Mouse (Mus musculus) forebrain, embryonic 10.5 days (tissue): ENCODE results near the gene Clk3. TPM values are rescaled to one million over a fixed set of nuclear protein-coding genes. Genes with fewer than 3 reads are reported as not detected.

Source experiments
- DNase-seq: peaks from one replicate; pipeline ENCODE4 v3.0.0-alpha.2; 2017; ENCODE audit warnings: low spot score; ENCODE audit errors: extremely low spot score
- H3K27ac ChIP-seq: fragments of 300-500 bp; sonication (generic); 2 replicates; pipeline ENCODE4 v1.5.1; 2016; ENCODE audit warnings: mild to moderate bottlenecking
- H3K27me3 ChIP-seq: fragments of 300-500 bp; sonication (generic); 2 replicates; pipeline ENCODE4 v1.6.1; 2016; ENCODE audit warnings: mild to moderate bottlenecking; ENCODE audit not compliant: poor library complexity, severe bottlenecking
- H3K36me3 ChIP-seq: fragments of 300-500 bp; sonication (generic); replicated peaks from 2 replicates; pipeline ENCODE4 v1.6.1; 2016; ENCODE audit warnings: mild to moderate bottlenecking, moderate library complexity
- H3K4me1 ChIP-seq: fragments of 300-500 bp; sonication (generic); 2 replicates; pipeline ENCODE4 v1.6.1; 2016
- H3K4me3 ChIP-seq: fragments of 300-500 bp; sonication (generic); 2 replicates; pipeline ENCODE4 v1.5.1; 2016; ENCODE audit warnings: mild to moderate bottlenecking, moderate library complexity
- H3K9me3 ChIP-seq: fragments of 300-500 bp; sonication (generic); 2 replicates; pipeline ENCODE4 v1.6.1; 2016; ENCODE audit warnings: mild to moderate bottlenecking, moderate library complexity
- WGBS: fragments of 180-500 bp; shearing (Covaris S2); methylation state at CpG from one replicate; pipeline ENCODE4 v1.1.7; 2016; 5-methylcytosine and 5-hydroxymethylcytosine counted together
- polyA plus RNA-seq: library from polyadenylated mRNA; unstranded; fragments of >200 nt; fragmentation: Nextera tagmentation; extraction: Ambion mirVana; gene quantifications from 2 replicates; pipeline ENCODE4 v1.2.1, GENCODE M21; 2016

The Clk3 gene
- polyA plus RNA-seq, 1 experiment from 2014 or later, result 95.1 TPM

- H3K4me1 ChIP-seq, result peaks cover 48% of the 10 kb centered on the region
- H3K27ac ChIP-seq, result peak overlapping the region; percentile 99
These were observed 771 bp upstream of the Clk3 start for GRCm38 (mm10) chr9:57766431-57766830.

DNA sequence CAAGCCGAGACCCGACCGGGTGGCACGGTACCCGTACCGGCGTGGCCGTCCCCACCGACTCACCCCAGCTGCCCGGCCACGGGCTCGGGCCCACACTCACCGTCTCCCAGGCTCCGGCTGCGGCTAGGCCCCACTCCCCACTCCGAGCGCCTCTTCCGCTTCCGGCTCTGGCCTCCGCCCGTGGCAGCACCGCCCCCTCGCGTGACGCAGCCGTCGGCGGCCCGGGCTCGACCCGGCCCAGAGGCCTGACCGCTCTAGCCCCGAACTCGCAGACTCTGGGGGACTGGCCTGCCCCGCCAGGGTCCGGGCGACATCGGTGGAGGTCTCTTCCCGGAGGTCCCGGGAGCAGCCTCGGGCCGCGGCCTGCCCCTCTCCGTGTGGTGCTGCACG is 691 bp downstream of the Clk3 start:
- WGBS, result under 1% methylated on average over 38 of the region's 45 CpGs
- DNase-seq, result peak; percentile 93
- H3K4me1 ChIP-seq, result peaks cover 48% of the 10 kb centered on the region
- 0 out of 2 replicates have a peak, but pooled peaks cover 7% of the 10 kb centered on the region for H3K27me3 ChIP-seq
- peak overlapping the region; percentile 99 for H3K27ac ChIP-seq
- H3K9me3 ChIP-seq, result no peaks in the 10 kb centered on the region
- H3K36me3 ChIP-seq, result peaks cover 20% of the 10 kb centered on the region
- H3K4me3 ChIP-seq, result peak overlapping the region; percentile 95

More at GRCm38 (mm10) chr9:57766431-57766830, 771 bp upstream of the Clk3 start:
- WGBS, result 49% methylated on average over 6 of the region's 6 CpGs
- H3K9me3 ChIP-seq, result no peaks in the 10 kb centered on the region
- DNase-seq, result no peak
- peak overlapping the region; percentile 95 for H3K4me3 ChIP-seq
- peaks cover 5% of the 10 kb centered on the region for H3K36me3 ChIP-seq
- 0 out of 2 replicates have a peak, but pooled peaks cover 7% of the 10 kb centered on the region for H3K27me3 ChIP-seq

- WGBS, result under 1% methylated on average over 57 of the region's 57 CpGs
- Histone ChIP-seq H3K36me3 (peaks cover 26% of the 10 kb centered on the region), H3K27ac (peak overlapping the region; percentile 99), H3K4me3 (peak overlapping the region; percentile 95), H3K4me1 (peaks cover 48% of the 10 kb centered on the region), H3K27me3 (0 out of 2 replicates have a peak, but pooled peaks cover 7% of the 10 kb centered on the region), H3K9me3 (no peaks in the 10 kb centered on the region)
- peak; percentile 30 for DNase-seq
These were observed 1.3 kb downstream of the Clk3 start for GRCm38 (mm10) chr9:57764147-57764973.

DNA sequence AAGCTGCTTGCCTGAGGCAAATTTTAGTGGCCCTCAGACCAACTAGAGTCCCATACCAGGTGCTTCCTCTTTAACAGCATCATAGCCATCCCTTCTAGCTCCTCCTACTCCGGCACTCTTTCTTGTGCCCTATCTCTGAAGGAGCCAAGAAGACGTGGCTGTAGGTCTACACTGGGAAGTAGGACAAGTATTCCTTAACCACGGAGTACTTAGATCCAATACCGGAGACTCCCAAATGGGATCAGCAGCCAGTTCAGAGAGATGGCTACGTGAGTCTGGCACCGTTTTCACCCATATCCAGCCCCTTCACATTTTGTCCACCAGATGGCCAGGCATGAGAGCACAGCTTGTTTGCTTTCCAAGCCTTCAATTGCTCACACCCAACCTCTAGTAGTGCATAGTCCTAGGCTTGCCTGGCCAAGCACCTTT is 3.1 kb downstream of the Clk3 start:
- Histone ChIP-seq H3K4me3 (peak overlapping the region; percentile 95; the same call in 1 of the 2 replicates), H3K27ac (no peak overlapping the region), H3K4me1 (peaks cover 48% of the 10 kb centered on the region), H3K27me3 (0 out of 2 replicates have a peak, but pooled peaks cover 7% of the 10 kb centered on the region), H3K9me3 (no peaks in the 10 kb centered on the region), H3K36me3 (peaks cover 44% of the 10 kb centered on the region)
- DNase-seq, result no peak
- WGBS, result 80% methylated on average over 6 of the region's 6 CpGs

DNA sequence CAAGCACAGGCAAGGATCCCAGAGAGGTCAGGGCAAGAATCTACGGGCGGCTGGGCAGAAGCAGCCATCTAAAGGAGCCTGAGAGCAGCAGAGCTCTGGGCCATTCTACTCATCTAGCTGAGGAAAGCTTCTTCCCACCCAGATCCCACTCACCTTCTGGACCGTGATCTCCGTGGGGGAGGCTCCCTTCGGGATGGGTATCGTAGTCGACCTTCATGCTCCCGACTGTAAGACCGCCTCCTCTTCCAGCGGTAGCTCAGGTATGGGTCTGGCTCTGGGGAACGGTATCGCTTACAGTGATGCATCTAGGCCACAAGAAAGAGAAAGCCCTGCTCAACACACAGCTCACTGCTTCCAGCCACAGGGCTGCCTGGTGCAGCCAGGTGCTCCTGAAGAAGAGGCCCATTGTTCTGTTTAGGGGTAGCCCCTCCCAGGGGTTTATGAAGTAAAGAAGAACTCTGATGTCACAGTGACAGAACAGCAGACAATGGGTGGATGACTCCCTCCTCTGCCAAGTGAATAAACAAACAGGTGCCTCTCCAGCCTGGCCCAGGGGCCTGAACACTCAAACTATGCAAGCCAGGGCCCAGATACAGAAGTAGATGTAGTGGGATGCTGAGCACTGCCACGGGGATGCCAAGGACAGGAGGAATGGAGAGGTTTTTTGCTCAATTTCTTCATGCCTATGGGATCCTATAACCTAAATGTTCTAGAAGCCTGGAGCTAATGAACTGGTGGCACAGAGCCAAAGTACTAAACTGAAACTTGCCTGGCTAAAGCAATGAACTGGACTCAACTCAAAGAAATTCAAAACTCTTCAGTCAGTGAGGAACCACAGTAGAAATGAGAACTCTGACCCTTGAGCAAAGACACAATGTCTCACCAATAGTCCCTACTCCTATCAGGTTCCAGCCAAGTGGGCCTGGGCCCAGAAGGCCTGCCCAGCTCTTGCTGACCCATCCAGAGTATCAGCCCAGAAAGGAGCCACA is 3.8 kb downstream of the Clk3 start:
- Histone ChIP-seq H3K9me3 (no peaks in the 10 kb centered on the region), H3K27ac (no peak overlapping the region), H3K27me3 (0 out of 2 replicates have a peak, but pooled peaks cover under 1% of the 10 kb centered on the region), H3K36me3 (peaks cover 51% of the 10 kb centered on the region), H3K4me3 (peak overlapping the region; percentile 95; the same call in 1 of the 2 replicates), H3K4me1 (peaks cover 46% of the 10 kb centered on the region)
- WGBS, result 97% methylated on average over 13 of the region's 13 CpGs
- DNase-seq, result no peak

GRCm38 (mm10) chr9:57760416-57761146 is 5.1 kb downstream of the Clk3 start:
- 97% methylated on average over 24 of the region's 24 CpGs for WGBS
- Histone ChIP-seq H3K36me3 (peaks cover 62% of the 10 kb centered on the region), H3K27me3 (no peaks in the 10 kb centered on the region)

GRCm38 (mm10) chr9:57759289-57759688 is 6.4 kb downstream of the Clk3 start:
- Histone ChIP-seq H3K9me3 (no peaks in the 10 kb centered on the region), H3K4me3 (no peak overlapping the region), H3K4me1 (peaks cover 28% of the 10 kb centered on the region), H3K27me3 (no peaks in the 10 kb centered on the region), H3K36me3 (peaks cover 75% of the 10 kb centered on the region), H3K27ac (no peak overlapping the region)
- 35% methylated on average over 6 of the region's 6 CpGs for WGBS
- DNase-seq, result peak; percentile 62

More at GRCm38 (mm10) chr9:57760416-57761146, 5.1 kb downstream of the Clk3 start:
- no peak overlapping the region for H3K27ac ChIP-seq
- H3K4me1 ChIP-seq, result peaks cover 35% of the 10 kb centered on the region
- no peak overlapping the region for H3K4me3 ChIP-seq
- no peaks in the 10 kb centered on the region for H3K9me3 ChIP-seq
- no peak for DNase-seq

DNA sequence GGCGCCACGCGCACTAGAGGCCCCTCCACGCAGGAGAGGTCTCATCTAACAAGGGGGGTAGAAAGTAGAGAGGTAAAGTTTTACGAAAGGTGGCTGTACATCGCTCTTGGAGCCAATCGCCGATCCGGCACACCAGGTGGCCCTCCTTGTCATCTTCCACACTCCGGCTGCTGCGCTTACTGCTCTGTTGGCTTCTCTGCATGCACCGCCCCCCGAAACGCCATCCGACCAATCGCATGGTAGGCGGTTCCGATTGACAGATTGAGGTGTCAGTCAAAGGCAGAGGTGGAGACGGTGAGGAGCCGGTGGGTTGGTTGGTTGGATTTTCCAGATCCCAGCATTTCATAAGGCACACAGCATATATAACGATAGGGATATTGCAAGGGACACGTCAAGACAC is 7.1 kb downstream of the Clk3 start:
- Histone ChIP-seq H3K27me3 (no peaks in the 10 kb centered on the region), H3K36me3 (peaks cover 83% of the 10 kb centered on the region), H3K4me3 (no peak overlapping the region), H3K9me3 (no peaks in the 10 kb centered on the region), H3K4me1 (peaks cover 20% of the 10 kb centered on the region), H3K27ac (no peak overlapping the region)
- no peak for DNase-seq
- 94% methylated on average over 22 of the region's 22 CpGs for WGBS

GRCm38 (mm10) chr9:57757578-57757977 is 8.1 kb downstream of the Clk3 start:
- 87% methylated on average over 3 of the region's 3 CpGs for WGBS
- H3K27me3 ChIP-seq, result no peaks in the 10 kb centered on the region
- H3K4me1 ChIP-seq, result peaks cover 11% of the 10 kb centered on the region
- no peak overlapping the region for H3K27ac ChIP-seq
- peaks cover 92% of the 10 kb centered on the region for H3K36me3 ChIP-seq
- DNase-seq, result no peak
- no peaks in the 10 kb centered on the region for H3K9me3 ChIP-seq
- H3K4me3 ChIP-seq, result no peak overlapping the region

DNA sequence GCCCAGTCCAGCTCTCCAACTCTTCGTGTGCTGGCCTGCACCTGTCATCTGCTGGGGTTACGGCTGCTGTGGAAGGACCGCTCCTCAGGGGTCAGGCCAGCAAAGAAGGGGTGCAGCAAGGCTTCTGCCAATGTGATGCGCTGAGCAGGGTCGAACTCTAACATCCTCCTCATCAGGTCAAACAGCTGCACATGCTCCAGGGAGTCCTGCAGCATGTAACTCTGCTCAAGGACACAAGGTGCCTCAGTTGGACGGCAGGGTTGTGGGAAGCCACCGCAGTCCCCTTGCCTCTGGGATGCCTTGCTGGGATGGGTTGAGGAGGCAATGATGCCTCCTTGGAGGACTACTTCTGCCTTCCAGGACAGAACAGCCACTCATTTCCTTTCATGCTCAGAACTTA is 14.8 kb downstream of the Clk3 start:
- peaks cover 100% of the 10 kb centered on the region for H3K36me3 ChIP-seq
- no peaks in the 10 kb centered on the region for H3K4me1 ChIP-seq
- WGBS, result 87% methylated on average over 7 of the region's 7 CpGs
- no peak overlapping the region for H3K27ac ChIP-seq
- no peaks in the 10 kb centered on the region for H3K9me3 ChIP-seq
- no peak overlapping the region for H3K4me3 ChIP-seq
- no peaks in the 10 kb centered on the region for H3K27me3 ChIP-seq
- no peak for DNase-seq

GRCm38 (mm10) chr9:57748831-57749230 is 16.8 kb downstream of the Clk3 start:
- Histone ChIP-seq H3K4me3 (no peak overlapping the region), H3K9me3 (no peaks in the 10 kb centered on the region), H3K27me3 (no peaks in the 10 kb centered on the region), H3K36me3 (peaks cover 98% of the 10 kb centered on the region), H3K4me1 (no peaks in the 10 kb centered on the region), H3K27ac (no peak overlapping the region)
- no peak for DNase-seq
- WGBS, result 77% methylated on average over 1 of the region's 1 CpGs

DNA sequence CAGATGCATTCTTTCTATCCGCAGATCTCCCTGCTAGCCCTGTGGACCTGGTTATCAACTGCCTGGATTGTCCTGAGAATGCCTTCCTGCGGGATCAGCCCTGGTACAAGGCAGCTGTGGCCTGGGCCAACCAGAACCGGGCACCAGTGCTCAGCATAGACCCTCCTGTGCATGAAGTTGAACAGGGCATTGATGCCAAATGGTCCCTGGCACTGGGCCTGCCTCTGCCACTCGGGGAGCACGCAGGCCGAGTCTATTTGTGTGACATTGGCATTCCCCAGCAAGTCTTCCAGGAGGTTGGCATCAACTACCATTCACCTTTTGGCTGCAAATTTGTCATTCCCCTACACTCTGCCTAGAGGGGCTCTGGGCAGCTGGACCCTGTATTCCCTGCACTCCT is 17.5 kb downstream of the Clk3 start:
- Histone ChIP-seq H3K4me1 (no peaks in the 10 kb centered on the region), H3K27me3 (no peaks in the 10 kb centered on the region), H3K4me3 (no peak overlapping the region), H3K27ac (no peak overlapping the region), H3K9me3 (no peaks in the 10 kb centered on the region), H3K36me3 (peaks cover 96% of the 10 kb centered on the region)
- no peak for DNase-seq
- WGBS, result 96% methylated on average over 6 of the region's 6 CpGs
